ENCODE assay signal across 13 mouse cellular contexts in the genomic region with DNA sequence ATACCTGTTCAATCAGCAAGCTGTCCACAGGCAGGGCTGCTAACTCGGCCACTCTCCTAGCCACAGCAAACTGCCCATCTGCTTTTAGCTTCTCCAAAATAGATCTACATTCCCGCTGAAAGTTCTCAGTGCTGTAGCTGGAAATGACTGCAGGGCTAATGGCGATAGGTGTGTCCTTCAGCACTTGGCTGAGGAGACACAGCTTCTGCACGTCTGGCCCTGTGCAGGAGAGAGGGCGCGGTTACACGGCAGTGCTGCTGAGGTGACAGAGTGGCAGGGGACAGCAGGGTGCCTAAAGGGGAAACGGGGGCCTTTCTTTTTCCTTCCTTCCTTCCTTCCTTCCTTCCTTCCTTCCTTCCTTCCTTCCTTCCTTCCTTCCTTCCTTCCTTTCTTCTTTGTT.
"Had no signal": no experiment of that assay in that cellular context is flagged by ENCODE, and none has a peak within 500 bp of the region (broad histone marks: within the 10 kb centered on the region; RNA-seq: fewer than 3 reads in every experiment).

No protein-coding gene starts in this region.

- H3K4me3 ChIP-seq: left cerebral cortex, adult 2 months; limb, embryonic 10.5 days; liver, embryonic 12.5 days; midbrain, embryonic 13.5 days; neural tube, embryonic 15.5 days had no signal

- DNase-seq: kidney, postnatal 25 days; lung, postnatal 10 days; right cerebral cortex, postnatal 4 days; spleen, adult 18-20 months; thymus, adult 18-20 months; thymus, postnatal 14 days had no signal

- H3K4me1 ChIP-seq: limb, embryonic 10.5 days; liver, embryonic 12.5 days; midbrain, embryonic 13.5 days; neural tube, embryonic 15.5 days had no signal

- H3K27ac ChIP-seq: left cerebral cortex, adult 2 months; limb, embryonic 10.5 days; liver, embryonic 12.5 days; macrophage; midbrain, embryonic 13.5 days; neural tube, embryonic 15.5 days had no signal

- H3K9me3 ChIP-seq: limb, embryonic 10.5 days; liver, embryonic 12.5 days; midbrain, embryonic 13.5 days; neural tube, embryonic 15.5 days had no signal

- ATAC-seq: liver, embryonic 12.5 days; midbrain, embryonic 13.5 days had no signal

- H3K27me3 ChIP-seq: liver, embryonic 12.5 days; midbrain, embryonic 13.5 days; neural tube, embryonic 15.5 days had no signal

- H3K9ac ChIP-seq: liver, embryonic 12.5 days; lung, embryonic 14.5 days; midbrain, embryonic 13.5 days; neural tube, embryonic 15.5 days had no signal

- H3K4me2 ChIP-seq: liver, embryonic 12.5 days; lung, embryonic 14.5 days; midbrain, embryonic 13.5 days; neural tube, embryonic 15.5 days had no signal
